Mouse (Mus musculus) gonadal fat pad, adult 2 months (tissue): ENCODE results near the gene Gm20517. TPM values are rescaled to one million over a fixed set of nuclear protein-coding genes. Genes with fewer than 3 reads are reported as not detected.

Source experiments
- DNase-seq: peaks from one replicate; pipeline ENCODE4 v3.0.0-alpha.2; 2012; ENCODE audit warnings: low read depth
- polyA plus RNA-seq: library from polyadenylated mRNA; depleted of rRNA; stranded (reverse); fragments of >200 nt; gene quantifications from 2 replicates; pipeline ENCODE4 v1.2.3, GENCODE M21; 2012

Gene Gm20517
- polyA plus RNA-seq, 1 experiment, result 0.81 TPM

DNA sequence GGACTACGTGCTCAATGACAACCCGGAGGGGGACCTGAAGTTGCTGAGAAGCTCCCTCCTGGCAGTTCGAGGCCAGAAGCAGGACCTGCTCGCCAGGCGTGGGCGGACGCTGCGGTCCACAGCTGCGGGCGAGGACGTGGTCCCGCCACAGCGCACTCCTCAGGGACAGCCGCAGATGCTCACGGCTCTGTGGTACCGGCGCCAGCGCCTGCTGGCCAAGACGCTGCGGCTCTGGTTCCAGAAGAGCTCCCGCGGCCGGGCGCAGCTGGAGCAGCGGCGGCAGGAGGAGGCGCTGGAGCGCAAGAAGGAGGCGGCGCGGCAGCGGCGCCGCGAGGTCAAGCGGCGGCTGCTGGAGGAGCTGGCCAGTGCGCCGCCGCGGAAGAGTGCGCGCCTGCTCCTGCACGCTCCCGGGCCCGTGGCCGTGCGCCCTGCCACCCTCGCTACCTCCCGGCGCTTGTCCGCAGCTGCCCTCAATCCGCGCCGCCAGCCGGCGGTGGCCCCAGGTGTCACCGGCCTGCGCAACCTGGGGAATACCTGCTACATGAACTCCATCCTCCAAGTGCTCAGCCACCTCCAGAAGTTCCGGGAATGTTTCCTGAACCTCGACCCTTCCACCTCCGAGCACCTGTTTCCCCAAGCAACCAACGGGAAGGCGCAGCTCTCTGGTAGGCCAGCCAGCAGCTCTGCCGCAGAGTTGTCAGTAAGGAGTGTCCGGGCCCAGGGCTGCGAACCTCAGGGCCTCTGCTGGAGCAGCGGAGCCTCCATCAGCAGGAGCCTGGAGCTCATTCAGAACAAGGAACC is 61.1 kb downstream of the Gm20517 start:
- no peak for DNase-seq

DNA sequence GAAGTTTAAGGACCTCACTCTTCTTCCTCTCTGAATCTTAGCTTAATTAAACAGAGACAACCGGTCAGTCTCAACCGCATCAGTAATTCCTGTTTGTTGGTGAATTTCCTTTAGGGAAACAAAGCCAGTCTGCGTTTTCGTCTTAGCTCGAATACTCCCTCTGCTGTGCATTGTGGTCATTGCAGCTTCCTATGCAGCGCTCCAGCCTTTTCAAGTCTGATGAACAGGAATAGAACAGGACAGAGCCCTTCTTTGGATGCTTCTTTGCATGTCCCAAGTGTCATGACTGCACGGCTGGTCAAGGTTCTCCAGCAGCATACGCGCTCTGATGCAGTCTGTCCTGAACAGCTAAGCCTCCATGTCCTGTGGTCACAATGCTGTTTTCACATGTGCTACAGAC is 65.2 kb downstream of the Gm20517 start:
- DNase-seq, result no peak

DNA sequence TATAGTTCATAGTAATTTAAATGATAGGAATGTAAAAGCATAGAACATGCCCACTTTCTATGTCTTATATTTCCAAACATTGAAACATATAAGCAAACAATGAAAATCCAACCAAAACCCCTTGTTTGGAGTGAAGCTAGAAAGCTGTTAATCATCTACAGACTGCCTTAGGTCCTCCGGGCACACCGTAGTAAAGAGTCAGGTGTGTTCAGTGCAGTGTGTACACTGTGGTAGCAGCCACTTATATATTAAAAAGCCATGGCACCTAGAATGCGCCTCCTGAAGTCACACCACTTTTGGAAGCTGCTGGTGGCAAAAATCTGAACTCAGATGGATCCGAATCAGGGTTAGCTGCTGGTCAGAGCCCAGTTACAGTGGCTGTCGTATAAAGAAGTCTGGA is 66.8 kb downstream of the Gm20517 start:
- no peak for DNase-seq

DNA sequence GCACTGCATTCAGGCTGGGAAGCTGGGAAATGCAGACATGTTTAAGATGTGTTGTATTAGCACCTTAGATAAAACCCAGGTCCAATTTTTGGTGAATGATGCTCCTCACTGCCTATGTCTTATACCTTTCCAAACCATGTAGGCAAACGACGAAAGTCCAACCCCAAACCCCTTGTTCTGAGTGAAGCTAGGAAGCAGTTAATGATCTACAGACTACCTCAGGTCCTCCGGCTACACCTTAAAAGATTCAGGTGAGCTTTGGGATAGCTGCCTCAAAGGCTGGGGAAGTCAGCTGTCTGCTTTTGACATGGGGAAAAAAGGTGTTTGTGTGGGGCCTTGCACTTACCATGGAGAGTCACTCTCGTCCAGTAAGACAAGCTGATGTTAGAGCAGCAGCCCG is 67.3 kb downstream of the Gm20517 start:
- DNase-seq, result no peak

DNA sequence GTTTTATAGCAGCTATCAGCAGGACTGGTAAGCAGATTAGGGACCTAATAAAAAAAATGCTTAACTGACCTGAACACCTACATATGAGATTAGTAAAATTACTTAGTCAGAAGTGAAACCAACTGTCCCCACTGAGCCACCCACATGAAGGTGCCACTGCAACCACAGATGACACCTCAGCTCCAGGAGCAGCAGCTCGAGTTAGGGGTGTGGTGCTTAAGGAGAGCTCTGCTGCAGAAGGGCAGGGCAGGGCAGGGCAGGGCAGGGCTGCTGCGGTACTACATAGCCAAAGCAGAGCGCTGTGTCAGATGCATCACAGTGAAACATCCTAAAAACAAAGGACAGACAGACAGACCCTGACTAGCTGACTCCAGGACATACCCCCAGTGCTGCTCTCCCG is 71.4 kb downstream of the Gm20517 start:
- DNase-seq, result no peak

DNA sequence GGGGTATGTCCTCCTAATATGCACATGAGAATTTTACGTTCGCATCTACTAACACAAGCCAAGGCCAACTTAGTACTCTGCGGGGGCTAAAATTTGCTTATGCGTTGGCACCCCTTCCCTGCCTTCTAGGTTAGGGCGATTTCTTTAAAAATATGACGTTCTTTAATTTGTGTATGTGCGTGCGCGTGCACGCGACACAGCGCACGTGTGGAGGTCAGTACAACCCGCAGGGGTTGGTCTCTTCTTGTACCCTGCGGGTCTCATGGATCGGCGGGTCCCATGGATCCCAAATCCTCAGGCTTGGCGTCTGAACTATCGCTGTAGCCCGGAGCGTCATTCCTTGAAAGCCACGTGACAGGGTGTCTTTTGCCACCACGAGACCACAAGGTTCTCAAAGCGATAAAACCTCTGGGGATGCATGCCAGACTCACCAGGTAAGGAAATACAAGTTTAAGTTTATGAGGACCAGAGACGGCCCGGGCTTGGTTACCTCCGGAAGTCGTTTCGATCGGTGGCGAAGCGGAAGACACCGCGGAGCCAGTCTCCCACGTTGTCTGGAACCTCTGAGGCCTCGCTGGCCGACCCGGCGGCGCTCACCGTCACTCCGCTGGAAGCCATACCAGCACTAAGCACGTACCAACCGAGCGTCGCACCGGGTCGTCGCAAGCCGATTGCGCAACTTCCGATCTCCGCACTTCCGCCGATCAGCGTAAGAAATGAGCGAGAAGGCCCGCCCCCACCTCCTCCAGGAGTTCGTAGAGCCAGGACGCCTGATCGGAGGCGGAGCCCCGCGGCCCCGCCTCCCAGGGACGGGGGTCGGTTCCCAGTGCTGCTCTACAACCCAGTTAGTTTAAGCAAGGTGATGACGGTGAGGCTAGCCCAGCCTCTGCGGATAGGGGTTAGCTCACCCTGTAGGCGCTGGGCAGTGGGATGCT is 76.3 kb downstream of the Gm20517 start:
- DNase-seq, result peak; percentile 57

DNA sequence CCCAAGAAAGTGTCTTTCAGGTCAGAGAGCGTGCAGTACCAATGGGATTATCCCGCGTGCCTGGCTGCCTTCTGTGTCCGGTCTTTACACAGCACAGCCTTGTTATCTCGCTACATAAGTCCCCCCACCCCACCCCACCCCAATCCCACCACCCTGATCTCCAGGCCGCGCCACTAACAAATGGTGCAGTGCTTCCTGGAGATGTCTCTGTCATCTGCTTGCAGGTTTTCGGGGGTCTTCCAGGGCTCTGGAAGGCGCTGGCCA is 76.9 kb downstream of the Gm20517 start, which contains the start of gene Tomm6:
TSS of gene Tomm6 (minus strand) at position 43 of the 264 bp plus-strand sequence.
- DNase-seq, result no peak

DNA sequence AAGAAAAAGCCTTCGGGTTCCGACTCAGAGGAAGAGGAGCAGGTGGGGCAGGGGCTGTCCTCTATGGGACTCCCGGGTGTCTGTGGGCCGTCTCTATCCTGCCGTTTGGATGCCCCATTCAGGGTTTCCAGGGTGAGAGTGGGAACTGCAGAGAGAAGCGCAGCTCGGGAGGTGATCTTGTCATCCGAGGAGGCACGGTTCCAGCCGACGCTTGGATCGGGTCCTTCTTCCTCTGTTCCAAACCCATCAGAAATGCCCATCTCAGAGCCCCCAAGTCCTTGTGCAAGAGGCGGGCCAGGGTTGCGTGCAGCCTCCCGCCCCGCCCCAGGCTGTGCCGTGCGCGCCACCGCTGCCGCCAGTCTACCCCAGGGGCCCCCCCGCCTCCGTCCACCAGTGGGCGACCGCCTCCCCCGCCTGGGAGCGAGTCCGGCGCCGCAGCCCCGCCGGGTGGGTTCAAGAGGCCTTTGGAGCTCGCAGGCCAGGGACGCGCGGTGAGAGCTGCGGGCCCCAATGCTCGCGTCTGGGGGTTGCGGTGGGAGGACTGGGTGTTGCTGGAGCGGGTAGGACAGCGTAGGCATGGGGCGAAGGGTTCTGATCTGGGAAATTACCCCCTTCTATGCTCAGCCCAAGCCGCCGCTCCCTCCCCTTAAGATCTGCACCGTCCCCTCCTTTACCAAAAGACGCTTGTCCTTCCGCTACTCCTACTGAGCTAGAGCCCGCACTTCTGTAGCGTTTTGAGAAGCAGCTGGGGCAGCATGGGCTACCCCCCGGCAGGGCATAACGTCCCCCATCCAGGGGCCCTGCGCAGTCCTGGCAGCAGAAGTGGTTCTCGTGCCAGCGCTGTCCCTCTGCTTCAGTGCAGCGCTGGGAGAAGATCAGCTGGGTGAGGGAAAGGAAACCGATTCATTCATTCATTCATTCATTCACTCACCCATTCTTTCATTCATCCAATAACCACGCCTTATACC is 77.5 kb downstream of the Gm20517 start, which contains the start of gene Frs3:
TSS of gene Frs3 (plus strand) at position 423 of the 968 bp plus-strand sequence.
- no peak for DNase-seq

DNA sequence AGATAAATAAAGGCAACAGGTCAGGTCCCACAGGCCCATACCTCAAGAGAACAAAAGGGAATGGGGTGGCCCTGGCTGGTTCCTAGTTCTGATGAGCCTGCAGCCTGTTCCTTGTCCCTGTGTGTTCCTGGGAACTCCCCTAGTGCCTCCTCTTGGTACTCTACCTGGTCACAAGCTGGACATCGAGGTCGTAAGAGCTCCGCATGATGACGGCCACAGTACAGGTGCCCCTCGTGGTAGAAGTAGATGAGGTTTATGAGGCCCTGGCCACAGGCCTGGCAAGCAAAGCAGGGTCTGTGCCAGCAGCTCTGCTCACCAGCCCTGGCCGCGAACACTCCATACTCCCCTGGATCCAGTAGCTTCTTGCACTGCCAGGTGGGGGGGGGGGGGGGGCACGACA is 78.5 kb downstream of the Gm20517 start:
- DNase-seq, result no peak

DNA sequence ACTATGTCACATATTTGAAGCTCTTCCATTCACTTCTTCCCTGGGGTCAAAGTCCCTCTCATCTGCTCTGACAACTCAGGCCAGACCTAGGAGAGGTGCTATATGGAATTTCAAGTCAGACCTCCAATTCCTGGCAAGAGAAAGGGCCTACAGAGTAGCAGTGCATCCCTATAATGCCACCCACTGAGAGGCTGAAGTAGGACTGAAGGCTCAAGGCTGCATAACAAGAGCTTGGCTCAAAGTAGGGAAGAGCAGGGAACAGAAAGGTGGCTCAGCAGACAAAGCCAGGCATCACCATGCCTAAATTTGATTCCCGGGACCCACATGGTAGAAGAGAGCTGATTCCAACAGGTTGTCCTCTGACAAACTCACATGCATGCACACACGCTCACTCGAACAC is 80.3 kb downstream of the Gm20517 start:
- DNase-seq, result no peak

DNA sequence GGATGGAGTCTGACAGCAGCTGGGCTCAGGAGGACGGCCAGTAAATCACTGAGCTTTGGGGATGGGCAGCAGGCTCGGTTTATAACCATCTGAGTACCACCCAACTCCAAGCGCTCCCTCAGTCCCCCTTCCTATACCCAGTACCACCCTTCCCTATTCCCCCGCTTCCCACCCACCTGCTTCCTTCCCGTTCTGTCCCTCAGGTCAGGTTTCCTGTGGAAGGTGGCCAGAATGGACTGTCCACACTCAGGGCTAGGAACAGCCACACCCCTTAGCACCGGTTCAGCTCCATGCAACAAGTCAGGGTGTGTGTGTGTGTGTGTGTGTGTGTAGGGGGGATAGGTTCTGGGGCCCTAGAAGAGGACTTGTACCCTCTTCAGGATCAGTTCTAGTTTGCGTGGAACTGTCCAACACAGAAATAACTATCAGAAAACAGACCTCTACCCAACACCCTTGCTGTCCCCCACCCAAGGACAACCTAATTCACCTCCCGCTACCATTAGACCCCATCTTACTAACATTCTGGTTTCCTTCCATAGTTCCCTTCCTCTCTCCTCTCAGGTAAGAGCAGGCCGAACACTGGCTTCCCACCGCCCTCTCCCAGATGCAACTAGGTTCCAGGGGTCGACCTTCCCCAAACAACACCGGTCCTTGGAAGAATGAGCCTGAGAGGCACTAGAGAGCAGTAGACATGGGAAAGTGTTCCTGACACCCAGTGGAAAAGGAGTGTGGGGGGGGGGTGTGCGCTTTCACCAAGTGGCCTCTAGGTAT is 82.5 kb downstream of the Gm20517 start:
- no peak for DNase-seq

DNA sequence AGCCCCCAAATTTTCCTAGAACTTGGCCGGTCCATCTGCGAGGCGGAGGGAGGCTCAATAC is 82.9 kb downstream of the Gm20517 start, which contains the start of gene Gm21981:
TSS of gene Gm21981 (minus strand) at position 14 of the 61 bp plus-strand sequence.
- no peak for DNase-seq

DNA sequence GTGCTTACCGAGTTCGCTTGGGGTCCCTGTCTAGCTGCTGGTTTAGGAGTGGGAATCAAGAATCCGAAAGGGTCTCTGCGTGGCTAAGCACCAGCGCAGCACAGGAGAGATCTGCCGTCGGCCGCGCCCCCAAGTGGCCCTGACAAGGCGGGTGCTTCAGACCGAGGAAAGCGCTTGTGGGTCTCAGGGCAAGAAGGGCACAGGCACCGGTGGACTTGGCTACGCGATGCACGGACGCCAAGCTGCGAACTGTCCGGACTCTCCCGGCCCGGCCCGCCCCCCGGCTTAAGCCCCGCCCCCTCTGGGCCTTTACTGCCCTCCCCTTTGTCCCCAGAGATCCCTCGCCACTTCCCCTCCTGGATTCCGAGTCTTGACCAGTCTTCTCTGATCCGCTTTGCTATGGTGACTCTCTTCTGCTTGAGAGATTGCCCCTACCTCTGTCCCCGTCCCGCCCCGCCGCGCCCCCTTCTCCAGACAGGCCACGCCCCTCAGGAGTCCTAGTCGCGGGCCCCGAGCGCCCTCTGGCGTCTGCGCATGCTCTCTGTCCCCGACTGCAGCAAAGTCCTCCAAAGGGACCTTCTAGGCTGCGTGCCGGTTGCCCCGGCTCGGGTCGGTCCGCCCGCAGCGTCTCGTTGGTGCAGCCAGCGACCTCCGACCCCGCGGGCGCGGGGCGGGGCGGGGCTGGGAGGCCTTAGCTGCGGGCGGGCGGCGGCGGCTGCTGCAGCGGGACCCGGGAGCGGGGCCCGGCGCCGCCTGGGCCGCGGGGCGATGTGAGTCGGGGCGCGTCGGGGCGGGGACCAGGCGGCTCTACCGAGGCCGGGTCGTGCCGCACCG is 83.3 kb downstream of the Gm20517 start, which contains the start of gene Prickle4:
TSS of gene Prickle4 (minus strand) at position 234 of the 834 bp plus-strand sequence.
- DNase-seq, result no peak

DNA sequence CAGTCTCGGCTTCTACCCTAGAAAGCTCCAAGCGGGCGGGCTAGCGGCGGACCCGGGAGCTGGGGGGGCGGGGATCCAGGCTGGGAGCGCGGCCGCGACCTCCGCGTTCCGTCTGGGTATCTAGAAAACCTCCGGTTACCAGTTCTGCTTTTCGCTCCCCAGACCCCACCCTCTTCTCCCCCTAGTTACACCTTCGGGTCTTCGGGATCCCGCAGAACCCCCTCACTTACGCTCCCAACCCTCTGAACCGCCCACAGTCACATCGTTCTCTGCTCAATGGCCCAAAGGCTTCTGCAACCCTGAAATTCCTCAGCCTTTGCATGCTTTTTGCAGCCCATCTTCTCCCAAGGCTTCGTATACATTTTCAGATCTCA is 83.9 kb downstream of the Gm20517 start:
- no peak for DNase-seq

DNA sequence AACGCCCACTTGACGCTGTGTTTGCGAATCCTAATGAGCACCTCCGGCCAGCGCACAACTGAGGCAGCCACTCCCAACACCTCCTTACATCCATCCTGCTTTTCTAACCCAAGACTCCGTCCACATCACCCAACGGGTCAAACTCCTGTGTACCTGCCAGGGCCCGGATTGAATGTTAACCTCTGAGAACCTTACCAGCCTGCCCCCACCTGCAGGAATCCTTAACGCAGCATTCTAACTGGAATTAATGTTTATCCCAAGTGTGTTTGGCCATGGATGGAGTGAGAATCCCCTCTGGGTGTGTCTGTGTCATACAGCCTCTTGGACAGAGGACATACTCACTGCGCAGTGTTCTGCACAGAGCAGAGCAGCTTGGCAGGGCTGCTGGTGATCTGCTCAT is 86.8 kb downstream of the Gm20517 start:
- DNase-seq, result no peak

DNA sequence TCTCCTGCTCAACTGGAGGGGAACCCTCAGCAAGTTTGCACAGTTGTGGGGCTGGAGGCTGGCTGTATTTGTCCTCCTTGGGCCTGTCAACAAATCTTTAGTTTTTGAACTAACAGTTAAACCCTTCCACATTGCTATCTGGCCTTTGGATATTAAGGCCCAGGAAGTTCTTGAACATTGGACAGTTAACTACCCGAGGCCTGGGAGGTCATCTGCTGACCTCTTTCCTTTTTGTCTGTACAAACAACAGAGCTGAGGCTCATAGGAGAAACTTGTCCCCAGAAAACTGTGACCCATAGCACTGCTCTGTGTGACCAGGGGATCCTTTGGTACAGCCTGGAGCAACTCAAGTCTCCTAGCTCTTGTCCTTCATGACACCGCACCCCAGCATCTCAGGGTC is 87.7 kb downstream of the Gm20517 start:
- no peak for DNase-seq

DNA sequence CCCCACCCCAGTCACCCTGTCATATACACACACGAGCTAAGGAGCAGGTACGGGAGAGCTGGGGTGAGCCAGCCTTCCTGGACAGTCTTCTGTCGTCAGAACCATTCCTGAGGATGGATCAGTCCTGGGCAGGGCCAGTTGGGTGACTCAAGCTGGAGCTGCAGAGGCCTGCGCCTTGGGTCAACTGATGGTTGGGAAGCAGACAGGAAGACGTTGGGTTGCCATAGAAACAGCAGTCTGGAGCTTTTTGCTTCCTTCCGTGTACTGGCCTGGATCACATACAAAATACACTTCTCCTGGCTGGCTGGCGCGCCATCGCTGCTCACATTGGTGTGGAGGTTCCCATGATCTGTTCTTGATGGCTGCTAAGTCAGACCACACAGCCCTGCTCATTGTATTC is 90.4 kb downstream of the Gm20517 start:
- no peak for DNase-seq

DNA sequence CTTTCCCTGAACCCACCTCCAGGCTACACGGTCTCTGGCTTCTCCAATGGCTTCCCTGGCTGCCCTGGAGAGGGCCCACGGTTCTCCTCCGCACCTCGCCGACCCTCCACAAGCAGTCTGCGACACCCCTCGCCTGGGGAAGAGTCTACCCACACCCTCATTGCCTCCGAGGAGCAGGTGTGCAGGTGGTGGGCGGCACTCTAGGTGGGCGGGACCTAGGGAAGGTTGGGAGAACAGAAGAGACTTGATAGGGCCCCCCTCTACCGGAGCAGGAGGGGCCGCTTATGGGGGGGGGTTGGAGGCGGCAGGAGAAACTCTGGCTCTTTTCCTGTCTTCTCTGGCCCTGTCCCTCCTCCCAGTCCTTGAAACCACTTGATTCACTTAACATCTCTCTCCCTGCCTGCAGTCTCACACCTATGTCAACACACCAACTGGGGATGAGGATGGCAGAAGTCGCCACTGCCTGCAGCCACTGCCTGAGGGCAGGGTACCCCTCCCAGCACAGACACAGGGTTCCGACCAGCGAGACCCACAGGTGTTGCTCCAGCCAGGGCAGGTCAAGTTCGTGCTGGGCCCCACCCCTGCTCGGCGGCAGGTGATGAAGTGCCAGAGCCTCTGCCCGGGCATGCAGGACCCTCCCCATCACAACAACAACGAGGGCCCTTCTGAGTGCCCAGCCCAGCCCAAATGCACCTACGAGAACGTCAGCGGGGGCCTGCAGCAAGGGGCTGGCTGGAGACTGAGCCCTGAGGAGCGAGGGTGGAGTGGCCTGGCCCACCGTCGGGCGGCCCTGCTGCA is 91.4 kb downstream of the Gm20517 start:
- DNase-seq, result no peak

DNA sequence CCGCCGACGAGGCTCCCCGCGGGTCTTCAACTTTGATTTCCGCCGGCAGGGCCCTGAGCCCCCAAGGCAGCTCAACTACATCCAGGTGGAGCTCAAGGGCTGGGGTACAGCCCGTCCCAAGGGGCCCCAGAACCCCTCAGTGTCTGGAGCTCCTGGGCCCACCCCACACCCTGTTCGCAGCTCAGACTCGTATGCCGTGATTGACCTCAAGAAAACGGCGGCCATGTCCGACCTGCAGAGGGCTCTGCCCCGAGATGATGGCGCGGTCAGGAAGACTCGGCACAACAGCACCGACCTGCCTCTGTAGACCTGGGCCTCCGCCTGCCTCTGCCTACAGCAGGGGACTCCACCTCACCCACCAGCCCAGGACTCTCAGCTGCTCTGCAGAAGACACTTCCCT is 92.2 kb downstream of the Gm20517 start:
- no peak for DNase-seq

DNA sequence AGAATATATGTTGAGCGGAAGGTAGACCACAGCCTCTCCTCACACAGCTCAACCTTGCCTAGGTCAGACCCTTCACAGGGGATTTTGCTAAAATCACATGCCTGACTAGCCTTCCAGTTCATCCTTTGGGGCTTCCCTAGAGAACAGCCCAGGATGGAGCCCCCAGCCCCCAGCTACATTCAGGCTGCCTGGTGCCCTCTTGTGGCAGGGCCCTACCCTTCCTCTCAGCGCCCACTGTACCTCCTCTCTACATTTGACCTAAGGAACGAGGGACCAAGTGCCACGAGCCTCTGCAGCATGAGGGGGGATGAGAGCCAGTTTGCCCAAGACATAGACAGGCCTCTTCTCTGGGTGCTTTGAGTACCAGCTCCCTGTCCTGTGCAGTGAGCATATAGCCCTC is 93.3 kb downstream of the Gm20517 start:
- DNase-seq, result no peak
